Mouse (Mus musculus): ENCODE measurements around the gene Uggt1.

The Uggt1 gene

GRCm38 (mm10) chr1:36113670-36114069 lies 130.8 kb downstream of the Uggt1 start:
- DNase-seq, result no peak

- DNase-seq, result no peak
These were observed 131.9 kb downstream of the Uggt1 start for GRCm38 (mm10) chr1:36112665-36113064.

GRCm38 (mm10) chr1:36109987-36110386 lies 134.5 kb downstream of the Uggt1 start:
- DNase-seq, result no peak

- DNase-seq, result no peak
These were observed 138.4 kb downstream of the Uggt1 start for GRCm38 (mm10) chr1:36105917-36106706.

- no peak for DNase-seq
These were observed 144.1 kb downstream of the Uggt1 start for GRCm38 (mm10) chr1:36100371-36100770.

GRCm38 (mm10) chr1:36098432-36098831 lies 146.1 kb downstream of the Uggt1 start:
- DNase-seq, result no peak

- peak; percentile 48 to 72 for DNase-seq
These were observed 148.9 kb downstream of the Uggt1 start for GRCm38 (mm10) chr1:36095423-36096272.

GRCm38 (mm10) chr1:36093741-36094140 lies 150.8 kb downstream of the Uggt1 start:
- DNase-seq, result no peak

- no peak for DNase-seq
These were observed 153.3 kb downstream of the Uggt1 start for GRCm38 (mm10) chr1:36091246-36091645.

GRCm38 (mm10) chr1:36090722-36091110 lies 153.8 kb downstream of the Uggt1 start:
- DNase-seq, result no peak

Data from cerebellum, postnatal 25 days (tissue).